Mouse (Mus musculus): ENCODE results near the gene Myrip. TPM values are rescaled to one million over a fixed set of nuclear protein-coding genes. Genes with fewer than 3 reads are reported as not detected.

The Myrip gene
- total and polyA plus RNA-seq, 3 experiments: 0.05 TPM; not detected in 2

DNA sequence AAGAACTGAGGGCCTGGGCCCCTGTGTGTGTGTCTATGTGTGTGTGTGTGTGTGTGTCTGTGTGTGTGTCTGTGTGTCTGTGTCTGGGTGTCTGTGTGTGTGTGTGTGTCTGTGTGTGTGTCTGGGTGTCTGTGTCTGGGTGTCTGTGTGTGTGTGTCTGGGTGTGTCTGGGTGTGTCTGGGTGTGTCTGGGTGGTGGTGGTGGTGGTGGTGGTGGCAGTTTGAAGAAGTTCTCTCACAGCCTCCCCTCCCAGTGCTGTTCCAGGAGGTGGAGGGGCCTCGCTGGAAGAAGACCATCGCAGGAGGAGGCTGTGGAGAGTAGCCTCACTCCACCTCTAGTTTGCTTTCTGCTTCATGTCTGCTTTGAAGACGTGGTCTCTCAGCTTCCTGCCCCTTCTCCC lies 180.3 kb downstream of the Myrip start:
- H3K4me3 ChIP-seq (ENCODE audit: low read depth, low read length): peak overlapping the region; percentile 27; the same call in 1 of the 2 replicates
- no peak for DNase-seq (ENCODE audit: low spot score)
- no peak for ATAC-seq (ENCODE audit: extremely low read depth, insufficient number of reproducible peaks, low FRiP score, poor library complexity, severe bottlenecking)

DNA sequence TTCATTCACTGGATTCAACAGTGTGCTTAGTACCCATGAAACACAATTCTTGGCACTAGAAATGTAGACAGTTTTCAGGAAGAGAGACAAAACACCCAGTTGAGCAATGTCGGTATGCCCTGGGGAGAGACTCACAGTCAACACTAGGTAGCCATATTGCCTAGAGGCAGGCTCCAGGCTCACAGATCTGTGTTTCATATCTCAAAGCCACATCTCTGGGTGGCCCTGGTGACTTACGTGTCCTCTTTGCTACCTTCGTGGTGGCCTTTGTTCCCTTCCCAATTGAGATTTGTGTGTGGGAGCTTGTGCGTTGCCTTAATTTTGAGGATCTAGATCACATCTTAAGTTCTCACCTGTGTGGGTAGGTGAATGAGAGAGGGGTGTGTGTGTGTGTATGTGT lies 181.1 kb downstream of the Myrip start:
- no peaks in the 10 kb centered on the region for H3K36me3 ChIP-seq (replicated peaks)
- no peak for TF ChIP-seq POLR2AphosphoS5 (IDR thresholded peaks at IDR 0.05; ENCODE audit: insufficient replicate concordance, low read depth, low read length)
- no peak for TF ChIP-seq CTCF (IDR thresholded peaks at IDR 0.05; ENCODE audit: low read depth, low read length)
- no peak for TF ChIP-seq GATA2 (IDR thresholded peaks at IDR 0.05; ENCODE audit: borderline replicate concordance, low read depth, low read length)
- no peak for TF ChIP-seq GATA1 (IDR thresholded peaks at IDR 0.05; ENCODE audit: borderline replicate concordance, low read length)
- no peak for TF ChIP-seq TAL1 (conservative IDR thresholded peaks at IDR 0.05; ENCODE audit: low read depth, low read length)
- peaks cover 25% of the 10 kb centered on the region for H3K4me1 ChIP-seq (ENCODE audit: insufficient read depth, low read depth, low read length)
- no peak overlapping the region for H3K4me3 ChIP-seq (ENCODE audit: low read depth, low read length)
- ATAC-seq (ENCODE audit: extremely low read depth, insufficient number of reproducible peaks, low FRiP score, poor library complexity, severe bottlenecking) (no peak), DNase-seq (ENCODE audit: low spot score) (no peak)
- H3K27me3 ChIP-seq (ENCODE audit: insufficient read depth, low read length): peaks cover 21% of the 10 kb centered on the region
- H3K9me3 ChIP-seq (replicated peaks): no peaks in the 10 kb centered on the region

More for the DNA sequence above, 180.3 kb downstream of the Myrip start:
- TF ChIP-seq GATA2 (IDR thresholded peaks at IDR 0.05; ENCODE audit: borderline replicate concordance, low read depth, low read length): no peak
- H3K36me3 ChIP-seq (replicated peaks): no peaks in the 10 kb centered on the region
- H3K27me3 ChIP-seq (ENCODE audit: insufficient read depth, low read length): peaks cover 20% of the 10 kb centered on the region
- no peaks in the 10 kb centered on the region for H3K9me3 ChIP-seq (replicated peaks)
- H3K4me1 ChIP-seq (ENCODE audit: insufficient read depth, low read depth, low read length): peaks cover 25% of the 10 kb centered on the region

DNA sequence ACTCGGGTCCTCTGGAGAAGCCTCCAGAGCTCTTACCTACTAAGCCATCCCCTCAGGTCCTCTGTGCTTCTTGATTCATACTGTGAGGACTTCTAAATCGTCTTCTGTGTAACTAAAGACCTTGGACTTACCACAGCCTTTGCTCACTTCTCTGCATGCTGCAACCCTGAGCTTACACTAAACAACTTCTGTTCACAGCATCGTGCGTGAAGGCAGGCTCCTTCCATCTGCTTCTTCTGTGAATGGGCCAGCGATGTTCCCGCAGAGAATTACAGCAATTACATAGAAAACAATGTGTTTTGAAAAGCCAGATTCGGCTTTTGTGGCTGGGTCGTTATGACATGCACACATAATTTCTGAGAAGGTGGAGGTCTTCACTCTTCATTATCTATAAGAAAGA lies 181.8 kb downstream of the Myrip start:
- no peaks in the 10 kb centered on the region for H3K9me3 ChIP-seq (replicated peaks)
- H3K27me3 ChIP-seq (ENCODE audit: insufficient read depth, low read length): peaks cover 27% of the 10 kb centered on the region
- no peak overlapping the region for H3K4me3 ChIP-seq (ENCODE audit: low read depth, low read length)
- TF ChIP-seq GATA2 (IDR thresholded peaks at IDR 0.05; ENCODE audit: borderline replicate concordance, low read depth, low read length): no peak
- TF ChIP-seq TAL1 (conservative IDR thresholded peaks at IDR 0.05; ENCODE audit: low read depth, low read length): no peak
- TF ChIP-seq GATA1 (IDR thresholded peaks at IDR 0.05; ENCODE audit: borderline replicate concordance, low read length): no peak
- no peak for TF ChIP-seq CTCF (IDR thresholded peaks at IDR 0.05; ENCODE audit: low read depth, low read length)
- TF ChIP-seq POLR2AphosphoS5 (IDR thresholded peaks at IDR 0.05; ENCODE audit: insufficient replicate concordance, low read depth, low read length): no peak
- ATAC-seq (ENCODE audit: extremely low read depth, insufficient number of reproducible peaks, low FRiP score, poor library complexity, severe bottlenecking) (no peak), DNase-seq (ENCODE audit: low spot score) (no peak)
- H3K36me3 ChIP-seq (replicated peaks): no peaks in the 10 kb centered on the region
- peaks cover 25% of the 10 kb centered on the region for H3K4me1 ChIP-seq (ENCODE audit: insufficient read depth, low read depth, low read length)

DNA sequence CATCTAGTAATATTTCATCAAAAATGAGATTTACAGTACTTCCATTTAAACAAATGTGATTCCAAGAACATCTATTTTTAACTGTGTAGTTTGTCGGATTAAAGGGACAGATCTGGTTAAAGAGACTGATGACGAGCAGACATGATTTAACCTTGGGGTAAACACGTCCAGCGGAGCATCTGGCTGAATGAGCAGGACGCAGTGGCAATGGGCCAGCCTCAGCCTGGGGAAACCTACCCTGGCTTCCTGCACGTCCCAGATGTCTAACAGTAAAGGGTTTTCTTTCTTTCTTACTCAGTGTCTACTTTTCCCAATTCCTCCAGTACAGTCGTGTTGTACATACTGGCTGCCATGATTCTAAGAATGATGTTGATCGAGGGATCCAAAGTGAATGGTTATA lies 185.8 kb downstream of the Myrip start:
- Histone ChIP-seq H3K27me3 (ENCODE audit: insufficient read depth, low read length) (peaks cover 25% of the 10 kb centered on the region), H3K4me1 (ENCODE audit: insufficient read depth, low read depth, low read length) (peaks cover 26% of the 10 kb centered on the region), H3K36me3 (replicated peaks) (no peaks in the 10 kb centered on the region), H3K9me3 (replicated peaks) (no peaks in the 10 kb centered on the region), H3K4me3 (ENCODE audit: low read depth, low read length) (no peak overlapping the region)
- no peak for ATAC-seq (ENCODE audit: extremely low read depth, insufficient number of reproducible peaks, low FRiP score, poor library complexity, severe bottlenecking)
- TF ChIP-seq CTCF (IDR thresholded peaks at IDR 0.05; ENCODE audit: low read depth, low read length) (no peak), GATA1 (IDR thresholded peaks at IDR 0.05; ENCODE audit: borderline replicate concordance, low read length) (no peak), TAL1 (conservative IDR thresholded peaks at IDR 0.05; ENCODE audit: low read depth, low read length) (no peak), POLR2AphosphoS5 (IDR thresholded peaks at IDR 0.05; ENCODE audit: insufficient replicate concordance, low read depth, low read length) (no peak), GATA2 (IDR thresholded peaks at IDR 0.05; ENCODE audit: borderline replicate concordance, low read depth, low read length) (no peak)
- DNase-seq (ENCODE audit: low spot score): no peak

DNA sequence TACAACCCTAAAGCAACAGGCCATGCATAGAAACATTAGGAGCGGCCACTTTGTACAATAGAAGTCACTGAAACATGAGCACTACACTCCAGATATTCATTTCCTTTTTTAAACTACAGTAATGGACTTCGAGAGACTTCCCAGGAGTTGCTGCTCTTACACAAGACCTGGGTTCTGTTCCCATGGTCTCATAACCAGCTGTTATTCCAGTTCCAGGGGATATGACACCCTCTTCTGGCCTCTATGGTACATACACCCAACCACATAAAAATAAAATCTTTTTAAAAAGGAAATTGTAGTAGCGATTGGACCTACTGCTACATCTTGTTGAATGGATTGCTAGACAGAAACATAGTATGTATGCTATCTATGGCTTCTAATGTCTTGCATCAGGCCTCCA lies 190.2 kb downstream of the Myrip start:
- DNase-seq (ENCODE audit: low spot score) (no peak), ATAC-seq (ENCODE audit: extremely low read depth, insufficient number of reproducible peaks, low FRiP score, poor library complexity, severe bottlenecking) (no peak)
- Histone ChIP-seq H3K4me3 (ENCODE audit: low read depth, low read length) (no peak overlapping the region; the same call in 1 of the 2 replicates), H3K27me3 (ENCODE audit: insufficient read depth, low read length) (peaks cover 13% of the 10 kb centered on the region; the same call in 1 of the 2 replicates), H3K4me1 (ENCODE audit: insufficient read depth, low read depth, low read length) (peaks cover 29% of the 10 kb centered on the region), H3K36me3 (replicated peaks) (peaks cover 28% of the 10 kb centered on the region), H3K9me3 (replicated peaks) (no peaks in the 10 kb centered on the region)
- TF ChIP-seq GATA1 (IDR thresholded peaks at IDR 0.05; ENCODE audit: borderline replicate concordance, low read length) (no peak), TAL1 (conservative IDR thresholded peaks at IDR 0.05; ENCODE audit: low read depth, low read length) (no peak), GATA2 (IDR thresholded peaks at IDR 0.05; ENCODE audit: borderline replicate concordance, low read depth, low read length) (no peak)

DNA sequence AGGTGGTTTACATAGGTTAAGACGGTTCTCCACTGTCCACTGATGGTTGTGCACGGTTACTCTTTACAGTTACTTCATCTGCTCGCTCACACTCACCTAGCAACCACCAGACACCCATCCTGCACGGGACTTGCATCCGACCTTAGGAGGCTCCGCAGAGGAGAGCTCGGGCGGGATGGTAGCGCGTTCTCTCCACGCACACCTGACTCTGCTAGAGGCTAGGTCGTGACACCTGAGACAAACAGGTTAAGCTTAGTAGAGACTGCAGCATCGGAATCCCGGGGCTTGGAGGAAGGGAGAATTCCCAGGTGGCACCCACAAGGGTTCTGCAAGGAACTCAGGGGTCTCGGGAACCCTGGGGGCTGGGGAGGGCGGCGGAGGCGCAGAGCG lies 190.7 kb downstream of the Myrip start, which contains the start of gene Eif1b:
Gene Eif1b, plus strand, starts transcription at position 223 of the 390 bp plus-strand sequence.
- ATAC-seq (ENCODE audit: extremely low read depth, insufficient number of reproducible peaks, low FRiP score, poor library complexity, severe bottlenecking): no peak
- peaks cover 29% of the 10 kb centered on the region for H3K4me1 ChIP-seq (ENCODE audit: insufficient read depth, low read depth, low read length)
- peaks cover 33% of the 10 kb centered on the region for H3K36me3 ChIP-seq (replicated peaks)
- TF ChIP-seq CTCF (IDR thresholded peaks at IDR 0.05; ENCODE audit: low read depth, low read length) (no peak), TAL1 (conservative IDR thresholded peaks at IDR 0.05; ENCODE audit: low read depth, low read length) (no peak), POLR2AphosphoS5 (IDR thresholded peaks at IDR 0.05; ENCODE audit: insufficient replicate concordance, low read depth, low read length) (no peak), GATA2 (IDR thresholded peaks at IDR 0.05; ENCODE audit: borderline replicate concordance, low read depth, low read length) (no peak), GATA1 (IDR thresholded peaks at IDR 0.05; ENCODE audit: borderline replicate concordance, low read length) (no peak)
- H3K9me3 ChIP-seq (replicated peaks): no peaks in the 10 kb centered on the region
- peaks cover 13% of the 10 kb centered on the region; the same call in 1 of the 2 replicates for H3K27me3 ChIP-seq (ENCODE audit: insufficient read depth, low read length)
- H3K4me3 ChIP-seq (ENCODE audit: low read depth, low read length): peak within 1 kb of the TSS; percentile 82
- no peak for DNase-seq (ENCODE audit: low spot score)
